Mouse (Mus musculus) intestine, embryonic 14.5 days (tissue): ENCODE data around the gene Rapgef5. TPM values are rescaled to one million over a fixed set of nuclear protein-coding genes. Genes with fewer than 3 reads are reported as not detected.
A peak's percentile ranks its signal among the peaks of the same experiment; 100 is the strongest.

Source experiments
- ATAC-seq: fragments of 200-750 bp; cut with Nextera tagmentation; replicated peaks from 2 replicates; pipeline ENCODE4 v1.8.0; 2017; ENCODE audit warnings: low read depth, moderate number of reproducible peaks, moderate TSS enrichment, moderate library complexity; ENCODE audit not compliant: low FRiP score, low TSS enrichment
- DNase-seq: peaks from one replicate; pipeline ENCODE4 v3.0.0-alpha.2; 2018; ENCODE audit warnings: low spot score
- H3K27ac ChIP-seq: fragments of 300-500 bp; sonication (generic); 2 replicates; pipeline ENCODE4 v1.5.1; 2014; ENCODE audit warnings: low read depth, mild to moderate bottlenecking, control low read depth
- H3K27me3 ChIP-seq: fragments of 300-500 bp; sonication (generic); replicated peaks from 2 replicates; pipeline ENCODE4 v1.6.1; 2014; ENCODE audit warnings: low read length, control low read depth; ENCODE audit not compliant: control insufficient read depth, insufficient read depth
- H3K36me3 ChIP-seq: fragments of 300-500 bp; sonication (generic); 2 replicates; pipeline ENCODE4 v1.6.1; 2014; ENCODE audit warnings: low read length, control low read depth; ENCODE audit not compliant: control insufficient read depth, insufficient read depth
- H3K4me1 ChIP-seq: fragments of 300-500 bp; sonication (generic); replicated peaks from 2 replicates; pipeline ENCODE4 v1.6.1; 2014; ENCODE audit warnings: low read length, control low read depth, mixed read lengths; ENCODE audit not compliant: control insufficient read depth, insufficient read depth
- H3K4me2 ChIP-seq: fragments of 300-500 bp; sonication (generic); 2 replicates; pipeline ENCODE4 v1.6.1; 2014; ENCODE audit warnings: low read length
- H3K4me3 ChIP-seq: fragments of 300-500 bp; sonication (generic); 2 replicates; pipeline ENCODE4 v1.5.1; 2014; ENCODE audit warnings: low read depth, low read length, control low read depth, mixed read lengths
- H3K9ac ChIP-seq: fragments of 300-500 bp; sonication (generic); 2 replicates; pipeline ENCODE4 v1.6.1; 2014; ENCODE audit warnings: mild to moderate bottlenecking, low read length
- H3K9me3 ChIP-seq: fragments of 300-500 bp; sonication (generic); 2 replicates; pipeline ENCODE4 v1.6.1; 2016; ENCODE audit warnings: low read length, control low read depth; ENCODE audit not compliant: control insufficient read depth
- WGBS: fragments of 180-500 bp; shearing (Covaris S2); extraction: QIAGEN DNeasy Blood & Tissue Kit; methylation state at CpG from one replicate; pipeline ENCODE4 v1.1.7; 2014; 5-methylcytosine and 5-hydroxymethylcytosine counted together
- polyA plus RNA-seq: library from polyadenylated mRNA; unstranded; fragments of >200 nt; fragmentation: Nextera tagmentation; extraction: Ambion mirVana; gene quantifications from 2 replicates; pipeline ENCODE4 v1.2.1, GENCODE M21; 2014

The Rapgef5 gene
- polyA plus RNA-seq, 1 experiment from 2014 or later: 8.4 TPM

DNA sequence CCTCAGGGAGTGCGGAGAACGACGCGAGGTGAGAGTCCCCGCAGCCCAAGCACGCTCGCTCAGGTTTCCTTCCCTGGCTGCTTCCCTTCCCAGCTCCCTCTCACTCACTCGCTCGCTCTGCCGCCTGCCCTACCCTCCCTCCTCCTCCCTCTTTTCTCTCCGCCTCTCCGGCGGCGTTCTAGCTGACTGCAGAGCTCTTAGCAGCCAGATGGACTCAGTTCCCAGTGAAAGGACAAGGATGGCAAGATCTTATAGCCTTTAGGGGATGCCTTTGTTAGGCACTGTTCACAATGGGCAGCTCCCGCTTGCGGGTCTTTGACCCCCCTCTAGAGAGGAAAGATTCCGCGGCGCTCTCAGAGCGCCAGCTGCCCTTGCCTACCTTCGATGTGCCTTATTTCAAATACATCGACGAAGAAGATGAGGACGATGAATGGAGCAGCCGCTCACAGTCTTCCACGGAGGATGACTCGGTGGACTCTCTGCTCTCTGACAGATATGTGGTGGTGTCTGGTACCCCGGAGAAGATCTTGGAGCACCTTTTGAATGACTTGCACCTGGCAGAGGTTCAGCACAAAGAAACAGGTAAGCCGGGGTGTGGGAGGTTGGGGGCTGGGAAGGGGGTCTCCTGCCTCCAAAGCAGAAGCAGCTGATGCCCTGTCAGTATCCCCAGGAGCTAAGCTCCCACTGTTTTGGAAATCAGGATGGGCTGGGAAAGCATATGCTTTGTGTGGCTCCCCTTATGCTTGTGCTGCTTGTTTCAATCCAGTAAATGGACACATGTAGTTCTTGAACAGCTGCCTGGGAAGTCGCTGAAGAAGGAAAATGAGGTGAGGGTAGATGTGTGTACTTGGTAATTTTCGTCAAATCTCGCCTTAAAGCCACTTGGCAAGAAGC, 172.6 kb downstream of the Rapgef5 start:
- Histone ChIP-seq H3K4me3 (peak overlapping the region; percentile 33), H3K4me1 (no peaks in the 10 kb centered on the region), H3K9me3 (no peaks in the 10 kb centered on the region), H3K9ac (peak overlapping the region; percentile 34), H3K27ac (no peak overlapping the region), H3K36me3 (no peaks in the 10 kb centered on the region), H3K4me2 (peak overlapping the region; percentile 78), H3K27me3 (no peaks in the 10 kb centered on the region)
- ATAC-seq: peak; percentile 78
- WGBS: 8% methylated on average over 32 of the region's 32 CpGs
- peak; percentile 80 for DNase-seq

DNA sequence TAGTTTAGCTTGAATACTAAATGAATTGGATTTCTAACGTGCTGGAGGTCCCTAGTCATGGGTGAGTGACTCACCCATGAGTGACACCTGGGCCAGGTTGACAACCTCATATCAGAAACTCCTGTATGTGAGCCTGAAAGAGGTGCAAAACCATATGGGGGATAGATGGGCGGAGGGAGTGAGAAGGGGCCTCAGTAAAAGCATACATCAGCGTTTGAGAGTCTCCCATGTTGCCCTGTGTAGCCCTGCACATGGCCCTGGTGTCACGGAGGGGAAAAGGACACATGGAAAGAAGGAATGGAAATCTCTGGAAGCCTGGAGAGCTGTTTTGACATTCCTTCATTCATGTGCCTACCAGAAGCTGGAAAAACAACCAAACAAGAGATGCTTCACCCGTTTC, 175.1 kb downstream of the Rapgef5 start:
- H3K27me3 ChIP-seq: no peaks in the 10 kb centered on the region
- no peak overlapping the region for H3K4me3 ChIP-seq
- no peak for ATAC-seq
- H3K4me2 ChIP-seq: no peak overlapping the region
- H3K27ac ChIP-seq: no peak overlapping the region
- DNase-seq: no peak
- H3K9ac ChIP-seq: no peak overlapping the region
- H3K36me3 ChIP-seq: no peaks in the 10 kb centered on the region
- 71% methylated on average over 5 of the region's 5 CpGs for WGBS
- H3K4me1 ChIP-seq: no peaks in the 10 kb centered on the region
- H3K9me3 ChIP-seq: no peaks in the 10 kb centered on the region

DNA sequence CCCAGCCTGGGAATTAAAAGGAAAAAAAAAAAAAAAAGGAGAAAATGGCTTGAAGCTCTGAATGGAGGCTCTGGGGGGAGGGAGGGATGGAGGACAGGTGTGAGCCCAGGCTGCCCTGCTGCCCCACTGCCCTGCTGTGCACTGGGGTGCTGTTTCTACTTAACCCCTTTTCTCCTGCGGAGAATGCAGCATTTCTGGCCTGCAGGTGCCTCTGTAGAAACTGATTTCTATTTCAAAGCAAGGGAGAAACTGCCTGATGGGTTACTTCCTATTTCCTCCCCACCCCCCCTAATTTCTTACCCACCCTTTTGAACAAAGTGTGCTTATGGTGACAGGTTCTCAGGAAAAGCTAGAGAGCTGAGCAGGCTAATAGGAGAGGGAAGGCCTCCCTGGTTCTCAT, 176.5 kb downstream of the Rapgef5 start:
- no peak overlapping the region for H3K4me2 ChIP-seq
- no peaks in the 10 kb centered on the region for H3K27me3 ChIP-seq
- DNase-seq: no peak
- no peaks in the 10 kb centered on the region for H3K9me3 ChIP-seq
- H3K4me1 ChIP-seq: no peaks in the 10 kb centered on the region
- no peaks in the 10 kb centered on the region for H3K36me3 ChIP-seq
- H3K9ac ChIP-seq: no peak overlapping the region
- ATAC-seq: no peak
- H3K27ac ChIP-seq: no peak overlapping the region
- WGBS: 64% methylated on average over 1 of the region's 1 CpGs
- no peak overlapping the region for H3K4me3 ChIP-seq

DNA sequence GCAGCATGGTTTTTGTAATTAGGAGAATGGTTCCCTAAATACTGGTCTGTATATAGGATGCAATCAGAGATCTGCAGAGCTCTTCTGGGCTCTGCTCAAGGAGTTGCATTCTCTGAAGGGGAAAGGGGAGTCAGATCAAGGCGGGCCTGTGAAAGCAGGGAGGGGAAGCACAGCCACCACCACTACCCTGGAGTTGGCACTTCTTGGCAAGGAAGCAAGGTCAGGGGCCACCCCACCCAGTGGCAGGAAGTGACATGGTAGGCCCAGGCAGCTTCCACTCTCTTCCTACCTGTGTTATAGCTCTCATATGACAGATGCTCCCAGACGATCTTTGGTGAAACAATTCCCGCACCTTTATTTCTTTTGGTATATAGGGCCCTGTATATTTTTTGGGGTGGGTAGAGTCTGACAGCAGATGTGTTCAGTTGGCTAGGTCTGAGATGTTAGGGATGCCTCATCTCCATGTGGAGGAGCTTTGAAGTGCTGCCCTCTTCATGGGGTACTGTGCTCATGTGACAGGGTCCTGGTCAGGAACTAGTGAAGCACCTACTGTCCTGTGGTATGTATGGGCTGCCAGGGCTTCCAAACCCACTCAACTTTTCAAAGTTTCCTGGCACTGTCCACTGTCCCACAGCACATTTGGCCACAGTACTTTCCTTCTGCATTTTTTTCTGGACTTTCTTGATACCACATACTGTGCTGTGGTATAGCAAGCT, 183.8 kb downstream of the Rapgef5 start:
- no peak overlapping the region for H3K4me2 ChIP-seq
- DNase-seq: no peak
- no peak for ATAC-seq
- H3K27me3 ChIP-seq: no peaks in the 10 kb centered on the region
- WGBS: 78% methylated on average over 3 of the region's 3 CpGs
- no peak overlapping the region for H3K9ac ChIP-seq
- no peak overlapping the region for H3K4me3 ChIP-seq
- no peak overlapping the region for H3K27ac ChIP-seq
- H3K4me1 ChIP-seq: no peaks in the 10 kb centered on the region
- no peaks in the 10 kb centered on the region for H3K9me3 ChIP-seq
- no peaks in the 10 kb centered on the region for H3K36me3 ChIP-seq

DNA sequence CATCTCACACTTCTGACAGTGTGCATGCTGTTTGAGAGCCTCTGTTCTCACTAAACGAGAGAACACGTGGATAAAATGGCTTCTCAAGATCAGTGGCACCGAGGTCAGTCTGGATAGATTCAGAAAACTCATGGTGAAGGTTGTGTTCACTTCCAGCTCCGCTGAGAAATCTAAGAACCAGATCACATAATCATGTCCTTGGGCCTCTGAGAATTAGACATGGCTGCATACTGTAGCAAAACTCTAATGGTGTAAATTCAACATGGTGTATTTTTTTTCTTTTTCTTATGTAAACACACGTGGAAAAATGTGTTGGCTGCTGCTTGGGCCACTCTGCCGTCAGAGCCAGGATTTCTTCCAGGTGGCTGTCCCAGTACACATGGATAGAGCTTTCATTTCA, 184.6 kb downstream of the Rapgef5 start:
- Histone ChIP-seq H3K4me3 (no peak overlapping the region), H3K9me3 (no peaks in the 10 kb centered on the region), H3K36me3 (no peaks in the 10 kb centered on the region), H3K4me1 (no peaks in the 10 kb centered on the region), H3K9ac (no peak overlapping the region), H3K27ac (no peak overlapping the region), H3K4me2 (no peak overlapping the region), H3K27me3 (no peaks in the 10 kb centered on the region)
- no peak for ATAC-seq
- WGBS: 69% methylated on average over 6 of the region's 6 CpGs
- no peak for DNase-seq

GRCm38 (mm10) chr12:117702291-117702690, 186.0 kb downstream of the Rapgef5 start:
- Histone ChIP-seq H3K36me3 (no peaks in the 10 kb centered on the region), H3K9ac (no peak overlapping the region), H3K27ac (no peak overlapping the region), H3K4me1 (no peaks in the 10 kb centered on the region), H3K9me3 (no peaks in the 10 kb centered on the region), H3K4me3 (no peak overlapping the region), H3K27me3 (no peaks in the 10 kb centered on the region), H3K4me2 (no peak overlapping the region)
- ATAC-seq (no peak), DNase-seq (no peak)
- WGBS: 96% methylated on average over 8 of the region's 8 CpGs

GRCm38 (mm10) chr12:117702928-117703327, 186.6 kb downstream of the Rapgef5 start:
- Histone ChIP-seq H3K4me1 (no peaks in the 10 kb centered on the region), H3K27ac (no peak overlapping the region), H3K4me2 (no peak overlapping the region), H3K9ac (no peak overlapping the region), H3K27me3 (no peaks in the 10 kb centered on the region), H3K4me3 (no peak overlapping the region), H3K36me3 (no peaks in the 10 kb centered on the region), H3K9me3 (no peaks in the 10 kb centered on the region)
- ATAC-seq (no peak), DNase-seq (no peak)
- WGBS: 88% methylated on average over 9 of the region's 9 CpGs

DNA sequence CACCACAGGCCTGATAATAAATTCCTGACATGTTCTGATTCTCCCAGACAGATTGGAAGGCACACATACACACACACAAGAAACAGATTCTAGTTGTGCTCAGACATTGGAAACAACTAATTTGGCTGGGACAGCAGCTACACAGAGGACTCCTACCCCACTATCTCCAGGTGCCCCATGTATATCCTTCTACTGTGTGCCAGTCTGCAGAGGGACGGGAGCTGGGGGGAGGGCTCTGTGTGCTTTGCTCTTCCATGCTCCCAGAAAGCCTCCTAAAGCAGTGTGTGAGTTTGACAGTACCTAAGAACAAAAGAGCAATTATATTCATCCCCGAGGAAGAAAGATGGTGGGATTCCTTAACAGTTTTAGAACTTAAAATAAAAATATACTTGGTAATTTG, 187.1 kb downstream of the Rapgef5 start:
- H3K27ac ChIP-seq: no peak overlapping the region
- no peak for ATAC-seq
- 61% methylated on average over 2 of the region's 2 CpGs for WGBS
- H3K9me3 ChIP-seq: no peaks in the 10 kb centered on the region
- H3K4me3 ChIP-seq: no peak overlapping the region
- no peaks in the 10 kb centered on the region for H3K27me3 ChIP-seq
- no peak overlapping the region for H3K4me2 ChIP-seq
- H3K4me1 ChIP-seq: no peaks in the 10 kb centered on the region
- no peak for DNase-seq
- H3K36me3 ChIP-seq: no peaks in the 10 kb centered on the region
- no peak overlapping the region for H3K9ac ChIP-seq
